Mouse (Mus musculus): ENCODE measurements around the gene Zkscan14.

DNA sequence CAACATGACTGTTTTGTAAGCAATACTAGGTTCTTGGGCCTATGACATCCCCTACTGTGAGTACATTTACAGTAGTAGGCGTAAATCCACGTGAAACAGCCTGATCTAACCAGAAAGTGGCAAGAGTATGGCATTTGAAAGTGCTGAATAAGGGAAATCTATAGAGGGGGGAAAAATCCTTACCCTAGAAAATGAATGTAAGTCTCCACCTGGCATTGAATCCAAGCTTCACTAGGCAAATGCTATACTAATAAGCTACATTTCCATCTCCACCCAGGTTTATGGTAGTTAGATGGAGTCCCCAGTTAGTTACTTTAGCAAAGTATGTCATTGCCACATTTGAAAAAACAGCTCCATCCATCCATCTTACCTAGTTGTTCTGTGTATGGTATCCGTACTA lies 47.9 kb upstream of the Zkscan14 start:
- TF ChIP-seq ZC3H11A (IDR thresholded peaks at IDR 0.05; ENCODE audit: borderline replicate concordance, low read depth, low read length) (no peak), CHD2 (IDR thresholded peaks at IDR 0.05; ENCODE audit: low read depth, low read length) (no peak), ZNF384 (IDR thresholded peaks at IDR 0.05; ENCODE audit: low read depth, low read length) (no peak)

Measured in ES-E14 (cell line).